Mouse (Mus musculus) adrenal gland, adult (tissue): ENCODE measurements around the gene Adam1a.
A peak's percentile ranks its signal among the peaks of the same experiment; 100 is the strongest.

Experiments
- DNase-seq, 2 experiments: peaks; one replicate each; pipeline ENCODE4 v3.0.0; 2022 to 2023; ENCODE audit warnings: low spot score in 1 of 2; ENCODE audit not compliant: inconsistent age in 2 of 2

Gene Adam1a

DNA sequence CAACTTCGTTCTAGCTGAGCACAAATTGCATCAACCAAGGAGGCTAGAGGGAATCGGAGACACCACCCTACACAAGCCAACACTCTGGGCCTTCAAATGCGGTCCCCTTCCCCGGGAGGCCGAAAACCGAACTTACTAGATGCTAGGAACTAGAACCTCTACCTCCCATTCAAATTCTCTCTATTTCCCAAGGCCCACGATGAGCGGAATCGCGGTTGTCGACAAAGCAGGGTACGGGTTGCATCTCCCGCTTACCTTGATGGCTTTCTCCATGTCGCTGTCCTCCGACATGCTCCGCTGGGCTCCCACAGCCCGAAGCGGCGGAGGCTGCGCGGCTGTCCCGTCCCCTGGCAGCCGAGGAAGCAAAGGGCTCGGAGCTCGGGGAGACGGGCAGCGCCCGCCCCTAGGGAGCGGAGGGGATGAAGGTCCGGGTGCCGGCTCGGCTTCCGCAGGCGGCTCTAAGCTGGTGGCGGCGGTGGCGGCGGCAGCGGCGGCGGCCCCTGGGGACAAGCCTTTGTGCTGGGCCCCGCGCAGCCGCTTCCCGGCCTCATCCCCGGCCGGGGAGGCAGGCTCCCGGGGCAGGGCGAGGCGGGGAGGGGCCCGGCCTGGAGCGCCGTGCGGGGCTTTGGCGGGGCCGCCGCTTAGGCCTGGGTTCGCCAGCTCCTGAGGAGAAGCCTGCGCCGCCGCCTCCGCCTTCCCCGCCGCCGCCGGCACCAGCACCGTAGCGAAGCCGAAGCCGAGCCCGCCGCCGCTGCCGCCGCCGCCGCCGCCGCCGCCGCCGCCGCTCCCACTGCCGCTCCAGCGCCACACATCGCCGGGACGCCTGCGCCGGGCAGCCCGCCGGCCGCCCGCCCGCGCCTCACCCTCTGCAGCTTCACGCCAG is at the start of gene Adam1a, which contains the start of gene Gm42878:
TSS of gene Adam1a (minus strand) at position 573 of the 883 bp plus-strand sequence.
TSS of gene Gm42878 (minus strand) at position 573 of the 883 bp plus-strand sequence.
- DNase-seq, result peak in 1 of 2 experiments; percentile 82

DNA sequence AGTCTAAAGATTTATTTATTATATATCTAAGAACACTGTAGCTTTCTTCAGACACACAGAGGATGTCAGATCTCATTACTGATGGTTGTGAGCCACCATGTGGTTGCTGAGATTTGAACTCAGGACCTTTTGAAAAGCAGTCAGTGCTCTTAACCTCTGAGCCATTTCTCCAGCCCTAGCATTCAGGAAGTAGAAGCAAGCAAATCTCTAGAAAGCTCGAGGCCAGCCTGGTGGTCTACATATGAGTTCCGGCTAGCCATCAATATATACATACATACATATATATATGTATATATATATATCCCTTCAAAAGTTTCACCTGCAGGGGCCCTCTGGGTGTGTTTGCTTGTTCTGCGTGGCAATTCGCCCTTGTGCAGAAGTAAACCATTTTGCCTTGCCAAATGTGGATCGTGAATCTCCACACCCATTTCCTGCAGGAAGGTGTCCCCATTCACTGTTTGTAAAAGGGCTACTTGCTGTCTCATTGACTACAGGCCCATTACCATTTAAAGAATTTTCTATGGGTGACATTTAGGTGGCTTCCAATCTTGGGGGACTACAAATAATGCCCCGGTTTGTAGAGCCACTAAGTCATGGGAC is 49.5 kb upstream of the Adam1a start:
- DNase-seq, result no peak

DNA sequence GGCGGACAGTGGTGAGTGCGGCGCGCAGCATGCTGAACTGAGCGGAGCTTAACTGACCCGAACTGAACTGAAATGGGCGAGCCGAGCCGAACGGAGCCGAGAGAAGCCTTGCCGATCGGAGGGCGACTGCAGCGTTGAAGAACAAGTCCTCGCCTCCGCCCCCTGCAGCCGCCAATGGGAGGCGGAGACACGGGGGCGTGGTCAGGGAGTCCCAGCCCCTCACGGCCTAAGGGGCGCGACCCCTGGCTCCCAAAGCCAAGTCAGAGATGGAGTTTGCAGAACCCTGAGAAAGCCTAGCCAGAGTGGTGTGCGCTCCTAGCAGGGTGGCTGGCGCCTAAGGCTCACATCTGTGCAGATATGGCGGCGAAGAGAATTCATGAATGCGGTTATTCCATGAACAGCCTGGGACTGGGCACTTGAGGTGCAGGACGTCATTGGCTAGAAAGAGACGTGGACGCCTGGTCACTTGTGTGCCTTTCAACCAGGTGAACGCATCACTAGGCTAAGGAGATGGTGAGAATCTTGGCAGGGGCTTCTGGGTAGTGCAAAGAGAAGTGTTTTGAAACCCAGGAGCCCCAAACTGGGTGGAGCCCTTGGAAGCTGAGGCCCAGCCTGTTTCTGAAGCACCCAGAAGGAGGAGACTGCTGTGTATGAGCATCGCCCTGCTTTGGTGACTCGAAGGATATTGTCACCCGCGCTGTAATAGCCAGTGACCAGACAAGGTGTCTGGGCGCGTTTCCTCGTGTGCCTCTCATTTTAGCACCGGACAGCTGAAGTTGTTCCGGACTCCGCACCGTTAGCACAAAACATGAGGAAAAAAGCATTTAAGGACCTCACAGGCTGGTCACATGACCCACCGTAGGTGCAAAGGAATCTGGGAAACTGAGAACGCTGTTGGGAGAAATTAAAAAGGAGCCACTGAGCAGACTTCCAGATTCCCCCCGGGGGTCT is 48.4 kb upstream of the Adam1a start, which contains the start of gene Aldh2:
TSS of gene Aldh2 (minus strand) at position 374 of the 951 bp plus-strand sequence.
- peak; percentile 93 to 97 for DNase-seq

DNA sequence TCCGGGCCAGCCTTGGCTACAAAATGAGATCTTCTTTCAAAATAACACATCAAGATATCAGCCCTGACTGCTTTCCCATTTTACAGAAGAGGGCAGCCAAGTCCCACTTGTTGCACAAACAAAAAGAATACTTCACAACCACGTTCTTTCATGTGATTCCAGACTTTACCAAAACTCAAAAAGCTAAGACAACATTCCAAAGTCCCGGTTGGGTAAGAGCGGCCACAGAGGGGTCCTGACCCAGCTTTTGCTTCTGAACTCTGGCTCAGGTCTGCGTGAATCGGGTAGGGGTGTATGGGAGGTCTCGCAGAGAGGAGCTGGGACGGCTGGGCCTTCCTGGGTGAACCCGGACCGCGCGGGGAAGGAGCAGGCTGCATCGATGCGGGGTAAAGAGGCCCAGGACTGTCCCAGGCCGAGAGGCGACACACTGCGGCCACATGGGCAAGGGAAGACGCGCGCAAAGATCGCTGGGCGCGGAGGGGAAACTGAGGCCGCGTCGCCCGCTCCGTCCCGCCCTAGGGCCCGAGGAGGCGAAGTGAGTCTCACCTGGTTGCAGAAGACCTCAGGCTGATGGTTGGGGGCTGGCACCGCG is 47.6 kb upstream of the Adam1a start:
- no peak for DNase-seq

DNA sequence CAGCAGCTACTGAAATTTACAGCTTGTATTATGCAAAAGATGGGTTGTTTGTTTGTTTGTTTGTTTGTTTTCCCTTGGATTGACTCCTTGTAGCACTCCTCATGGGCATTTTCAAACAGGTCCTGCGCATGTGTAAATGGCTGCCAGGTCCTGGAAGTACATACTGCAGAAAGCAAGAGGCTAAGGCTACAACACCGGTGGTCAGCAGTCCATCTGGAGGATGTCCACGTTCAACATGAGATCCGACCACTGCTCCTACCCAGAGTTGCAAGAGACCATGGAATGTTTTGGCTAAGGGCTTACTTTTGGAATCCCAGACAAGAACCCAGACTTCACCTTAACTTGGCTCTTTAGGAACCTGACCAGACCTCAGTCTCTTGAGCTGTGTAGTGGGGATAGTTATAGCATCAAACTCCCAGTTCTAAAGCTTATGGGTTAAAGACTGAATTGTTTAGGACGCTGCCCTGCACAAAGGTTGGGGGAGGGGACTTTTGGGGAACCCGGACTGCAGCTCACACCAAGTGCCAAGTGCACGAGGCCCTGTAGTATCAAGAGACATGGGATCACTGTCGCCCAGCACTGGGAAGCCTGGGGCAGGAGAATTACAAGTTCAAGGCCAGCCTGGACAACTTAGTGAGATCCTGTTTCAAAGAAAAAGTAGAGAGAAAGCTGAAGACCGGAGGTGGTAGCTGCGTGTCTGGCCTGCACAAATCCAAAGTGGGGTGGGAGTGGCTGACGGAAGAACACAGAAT is 47.0 kb upstream of the Adam1a start:
- DNase-seq, result peak; percentile 57 to 86

DNA sequence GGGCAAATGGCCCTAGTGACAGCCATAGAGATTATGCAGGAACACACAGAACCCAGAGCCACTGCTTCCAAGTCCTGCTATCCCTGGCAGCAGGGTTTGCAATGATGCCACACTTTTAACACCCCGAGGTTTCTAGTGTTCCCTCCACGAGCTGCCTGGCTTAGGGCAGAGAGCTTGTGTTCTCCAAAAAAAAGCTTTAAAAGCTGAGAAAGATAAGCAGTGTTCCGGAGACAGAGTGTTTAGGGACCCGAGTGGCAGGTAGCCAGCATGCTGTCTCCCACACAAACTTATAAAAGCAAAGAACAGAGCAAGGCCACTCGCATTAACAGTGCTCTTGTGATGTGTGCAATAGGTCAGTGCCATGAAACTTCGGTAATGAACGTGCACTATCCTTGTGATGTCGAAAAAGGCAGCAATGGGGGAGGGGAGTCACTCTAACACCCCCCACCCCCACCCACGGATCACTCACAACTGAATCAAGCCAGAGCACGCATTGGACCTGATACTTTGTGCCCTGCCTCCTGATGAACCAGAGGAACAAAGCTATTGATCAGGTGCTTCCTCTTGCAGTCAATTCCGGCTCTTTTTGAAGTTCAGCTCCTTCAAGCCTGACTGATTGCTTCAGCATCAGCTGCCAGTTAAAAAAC is 46.3 kb upstream of the Adam1a start:
- peak; percentile 77 to 89 for DNase-seq

DNA sequence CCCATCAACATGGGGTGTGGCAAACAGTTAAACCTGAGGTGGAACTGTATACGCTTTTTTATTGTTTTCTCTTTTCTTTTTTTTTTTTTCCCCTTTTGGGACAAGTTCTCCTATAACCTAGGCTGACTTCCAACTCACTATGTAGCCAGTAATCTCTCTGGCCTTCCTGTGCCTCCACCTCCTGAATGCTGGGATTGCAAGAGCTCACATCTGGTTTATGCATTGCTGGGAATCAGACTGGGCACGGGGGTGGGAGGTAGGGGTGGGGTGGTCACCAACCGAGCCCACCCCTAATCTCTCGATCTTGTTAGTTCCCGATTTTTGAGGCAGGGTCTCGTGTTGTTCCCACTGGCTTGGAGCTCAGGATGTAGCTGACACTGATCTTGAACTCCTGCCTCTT is 44.6 kb upstream of the Adam1a start:
- DNase-seq, result no peak

DNA sequence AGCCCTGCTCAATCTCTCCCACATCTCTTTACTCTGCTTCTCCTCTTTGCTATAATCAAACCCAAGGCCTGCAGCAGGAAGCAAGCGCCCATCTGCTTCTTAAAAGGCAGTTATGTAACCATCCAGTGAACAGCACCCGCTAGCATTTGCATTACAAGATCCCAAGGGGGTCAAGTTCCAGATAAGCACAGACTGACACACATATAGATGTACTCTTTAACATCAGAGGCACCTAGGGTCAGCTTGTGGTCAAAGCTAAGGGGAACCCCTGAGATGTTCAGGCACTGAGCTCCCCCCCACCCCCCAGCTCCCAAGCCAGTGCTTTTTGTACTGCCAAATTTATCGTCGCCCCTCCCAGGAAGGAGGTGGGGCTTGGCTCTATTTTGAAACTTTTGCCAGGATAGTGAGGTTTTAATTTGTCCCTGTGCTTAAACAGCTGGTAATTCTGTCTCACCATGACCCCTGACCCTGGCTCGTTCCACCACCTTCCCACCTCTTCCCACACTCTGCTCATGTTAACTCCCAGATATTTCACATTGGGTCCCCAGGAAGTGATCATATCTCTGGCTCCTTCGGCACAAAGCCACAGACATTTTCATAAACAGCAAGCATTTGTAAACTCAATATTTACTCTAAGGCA is 41.2 kb upstream of the Adam1a start:
- peak; percentile 68 to 88 for DNase-seq

DNA sequence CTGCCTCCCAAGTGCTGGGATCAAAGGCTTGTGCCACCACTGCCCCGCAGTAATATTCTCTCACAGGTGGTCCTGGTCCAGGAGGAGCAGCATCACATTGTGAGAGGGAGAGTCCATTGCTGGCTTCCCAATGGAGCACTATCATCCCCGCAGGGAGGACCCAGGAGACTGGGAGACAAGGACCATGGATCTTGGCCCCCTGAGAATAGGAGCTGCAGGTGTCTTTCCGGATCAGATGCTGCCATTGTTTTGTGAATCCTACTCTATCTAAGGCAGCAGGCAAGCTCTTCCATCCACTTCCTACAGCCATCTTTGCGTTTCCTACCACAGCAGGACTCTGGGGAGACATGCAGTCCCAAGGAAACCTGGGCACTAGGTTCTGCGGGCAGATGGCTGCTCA is 40.4 kb upstream of the Adam1a start:
- DNase-seq, result no peak

DNA sequence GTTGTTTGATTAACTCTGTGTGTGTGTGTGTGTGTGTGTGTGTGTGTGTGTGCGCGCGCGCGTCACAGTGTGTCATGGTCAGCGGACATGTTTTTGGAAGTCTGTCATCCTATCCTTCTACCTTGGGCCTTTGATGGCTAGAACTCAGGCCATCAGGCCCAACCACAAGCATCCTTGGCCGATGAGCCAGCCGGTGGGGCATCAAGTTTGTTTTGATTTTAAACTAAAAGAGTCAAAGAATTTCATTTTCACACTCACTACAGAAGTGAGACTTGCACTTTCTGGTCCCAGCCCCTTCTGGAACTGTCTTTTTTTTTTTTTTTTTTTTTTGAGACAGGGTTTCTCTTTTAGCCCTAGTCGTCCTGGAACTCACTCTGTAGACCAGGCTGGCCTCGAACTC is 39.7 kb upstream of the Adam1a start:
- no peak for DNase-seq

DNA sequence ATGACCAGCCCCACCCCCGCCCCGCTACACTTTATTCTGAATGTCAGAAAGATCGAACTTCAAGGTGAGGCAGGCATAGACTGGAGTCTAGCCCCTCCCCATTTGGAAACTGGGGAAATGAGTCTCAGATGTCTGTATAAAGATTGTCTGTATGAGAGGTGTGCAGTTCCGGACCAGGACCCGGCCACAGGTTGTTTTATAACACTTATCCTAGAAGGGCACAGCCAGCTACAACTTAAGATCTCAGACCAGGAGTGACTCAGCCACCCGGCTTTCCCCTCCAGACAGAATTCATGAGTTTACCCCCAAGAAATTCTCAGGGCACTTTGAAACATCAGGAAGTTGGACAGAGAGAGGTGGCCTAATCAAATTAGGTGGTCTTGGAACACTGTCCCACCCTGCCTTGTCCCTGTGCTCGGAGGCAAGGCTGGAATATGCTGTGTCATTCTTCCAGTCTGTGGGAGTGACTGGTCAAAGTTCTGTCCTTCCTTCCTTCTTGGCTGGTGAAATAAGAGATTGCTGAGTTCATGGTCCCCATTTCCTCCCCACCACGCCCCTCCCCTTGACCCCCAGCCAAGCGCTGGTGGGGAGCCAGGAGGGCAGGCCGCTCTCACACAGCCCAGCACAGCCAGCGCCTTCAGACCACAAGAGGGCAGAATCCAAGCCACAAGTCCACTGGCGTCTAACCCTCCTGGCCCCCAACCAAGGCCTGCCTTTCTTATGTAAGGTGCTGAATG is 38.7 kb upstream of the Adam1a start:
- peak; percentile 97 to 99 for DNase-seq

DNA sequence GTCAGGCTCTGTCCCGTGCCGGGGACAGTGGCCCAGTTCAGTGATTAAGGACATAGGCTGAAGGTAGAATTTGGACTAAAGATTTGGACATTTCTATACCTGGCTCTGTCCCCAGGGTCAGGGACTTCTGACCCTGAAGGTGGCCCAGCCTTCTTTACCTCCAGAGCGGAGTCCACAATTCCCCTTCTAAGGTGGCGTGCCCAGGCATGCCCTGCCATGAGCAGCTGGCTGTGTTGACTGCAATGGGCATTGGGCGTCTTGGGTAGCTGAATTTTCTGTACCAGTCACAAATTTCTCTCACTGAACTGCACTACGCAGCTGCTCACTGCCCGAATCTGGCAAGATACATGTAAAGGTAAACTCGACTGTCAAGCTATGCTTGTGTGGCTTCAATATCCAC is 36.7 kb upstream of the Adam1a start:
- DNase-seq, result no peak

DNA sequence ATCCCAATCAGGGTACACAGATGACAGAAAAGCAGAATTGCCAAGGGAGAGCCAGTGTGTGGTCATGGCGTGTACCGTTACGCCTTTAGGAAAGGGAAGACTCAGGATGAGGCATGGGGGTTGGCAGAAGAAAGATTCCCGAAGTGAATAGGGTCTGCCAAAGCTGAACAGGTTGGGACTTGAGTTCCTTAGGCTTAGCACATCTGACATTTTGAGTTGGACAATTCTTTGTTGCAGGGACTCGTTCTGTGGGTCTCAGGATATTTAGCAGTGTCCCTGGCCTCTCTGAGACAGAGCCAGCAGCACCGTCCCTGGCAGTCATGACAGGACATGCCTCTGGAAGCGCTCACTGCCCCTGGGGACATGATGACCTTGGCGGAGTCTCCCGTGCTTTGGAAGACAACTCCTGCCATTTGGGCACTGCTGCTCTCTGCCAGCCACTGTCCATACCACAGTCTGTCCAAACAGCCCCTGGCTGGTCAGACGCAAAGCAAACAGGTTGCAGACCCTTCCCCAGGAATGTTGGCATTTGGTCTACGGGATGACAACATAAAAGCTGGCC is 31.7 kb upstream of the Adam1a start:
- peak; percentile 90 to 94 for DNase-seq

DNA sequence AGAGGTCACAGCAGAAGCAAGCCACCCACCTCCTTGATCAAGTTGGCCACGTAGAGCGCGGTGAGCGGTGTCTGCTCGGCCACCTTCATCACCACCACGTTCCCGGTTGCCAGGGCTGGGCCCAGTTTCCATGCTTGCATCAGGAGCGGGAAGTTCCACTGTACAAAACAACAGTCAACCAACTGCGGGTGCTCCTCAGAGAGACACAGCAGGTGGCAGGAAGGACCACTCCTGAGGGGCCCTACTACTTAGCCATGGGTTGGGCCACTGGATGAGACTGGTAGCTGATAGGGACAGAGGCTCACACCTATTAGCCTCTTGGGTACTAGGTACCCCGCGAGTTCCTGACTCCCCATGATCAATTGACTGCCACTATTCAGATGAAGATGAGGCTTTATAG is 30.6 kb upstream of the Adam1a start:
- no peak for DNase-seq

DNA sequence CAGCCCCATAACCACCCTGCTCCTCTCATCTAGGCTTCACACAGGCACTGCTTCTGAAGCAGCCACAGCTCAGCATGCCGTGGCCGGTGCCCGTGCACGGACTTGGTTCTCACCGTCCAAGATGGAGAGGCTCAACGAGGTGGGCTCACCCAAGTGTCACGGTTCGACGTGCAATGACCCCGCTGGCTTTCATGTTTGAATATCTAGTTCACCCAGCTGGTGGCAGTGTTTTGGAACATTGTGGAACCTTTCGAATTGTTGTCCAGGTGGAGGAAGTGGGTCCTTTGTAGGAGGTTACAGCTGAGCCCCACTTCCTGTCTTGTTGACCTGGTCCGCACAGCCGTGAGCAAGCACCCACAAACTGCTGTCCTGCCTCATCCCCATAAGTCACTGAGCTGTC is 28.9 kb upstream of the Adam1a start:
- DNase-seq, result no peak

DNA sequence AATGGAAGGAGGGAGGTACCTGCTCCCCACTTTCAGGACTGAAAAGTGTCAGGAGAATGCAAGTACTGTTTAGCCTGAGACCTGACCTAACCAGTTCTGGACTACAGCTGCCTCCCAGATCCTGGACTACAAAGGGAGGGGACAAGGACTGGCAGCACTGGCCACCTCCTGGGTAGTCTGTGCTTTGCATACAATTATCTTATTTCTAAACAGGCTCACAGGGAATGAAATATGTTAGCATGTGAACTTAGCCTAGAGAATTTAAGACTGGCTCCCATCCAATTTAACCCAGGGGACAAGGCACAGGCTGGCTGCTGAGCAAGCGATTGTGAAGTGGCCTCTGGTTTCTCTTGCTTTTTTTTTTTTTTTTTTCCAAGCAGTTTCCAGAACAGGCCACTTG is 25.5 kb upstream of the Adam1a start:
- no peak for DNase-seq

DNA sequence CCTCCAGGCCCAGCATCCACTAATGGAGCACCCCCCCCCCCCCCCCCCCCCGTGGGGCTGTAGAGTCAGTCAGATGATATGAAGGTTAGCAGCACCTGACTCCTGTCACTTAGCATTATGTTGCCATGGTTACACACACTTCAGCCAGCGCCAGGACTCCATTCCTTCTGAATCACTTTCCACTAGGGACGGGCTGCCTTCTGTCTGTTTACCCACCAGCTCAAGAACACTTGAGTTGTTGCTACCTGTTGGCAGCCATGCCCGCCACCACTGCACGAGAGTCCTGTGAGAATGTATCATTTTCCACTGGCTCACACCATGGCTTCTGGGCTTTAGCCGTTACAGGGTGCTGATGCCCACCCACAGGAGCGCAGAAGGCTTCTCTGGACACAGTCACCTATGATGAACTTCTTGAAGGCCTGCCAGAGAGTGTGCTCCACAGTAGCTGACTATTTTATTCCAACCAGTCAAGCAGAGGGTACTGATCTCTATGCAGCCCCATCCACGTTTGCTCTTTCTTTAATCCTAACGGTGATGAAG is 24.7 kb upstream of the Adam1a start:
- peak in 1 of 2 experiments; percentile 27 for DNase-seq
